Mouse (Mus musculus) liver, embryonic 15.5 days (tissue): Measurements from ENCODE around the gene Il6st. TPM values are rescaled to one million over a fixed set of nuclear protein-coding genes. Genes with fewer than 3 reads are reported as not detected.

Experiments
- ATAC-seq: fragments of 200-750 bp; cut with Nextera tagmentation; 2 replicates; pipeline ENCODE4 v1.8.0; 2017; ENCODE audit warnings: moderate number of reproducible peaks, mild to moderate bottlenecking, moderate library complexity; ENCODE audit not compliant: insufficient read depth
- H3K27ac ChIP-seq: fragments of 300-500 bp; sonication (generic); replicated peaks from 2 replicates; pipeline ENCODE4 v1.5.1; 2015; ENCODE audit warnings: mild to moderate bottlenecking, inconsistent platforms
- H3K27me3 ChIP-seq: fragments of 300-500 bp; sonication (generic); 2 replicates; pipeline ENCODE4 v1.6.1; 2015; ENCODE audit warnings: mild to moderate bottlenecking, inconsistent platforms
- H3K36me3 ChIP-seq: fragments of 300-500 bp; sonication (generic); replicated peaks from 2 replicates; pipeline ENCODE4 v1.6.1; 2015; ENCODE audit warnings: moderate library complexity, mild to moderate bottlenecking, inconsistent platforms
- H3K4me1 ChIP-seq: fragments of 300-500 bp; sonication (generic); replicated peaks from 2 replicates; pipeline ENCODE4 v1.6.1; 2015; ENCODE audit warnings: inconsistent platforms
- H3K4me2 ChIP-seq: fragments of 300-500 bp; sonication (generic); 2 replicates; pipeline ENCODE4 v1.6.1; 2015; ENCODE audit warnings: moderate library complexity, mild to moderate bottlenecking, inconsistent platforms
- H3K4me3 ChIP-seq: fragments of 300-500 bp; sonication (generic); replicated peaks from 2 replicates; pipeline ENCODE4 v1.5.1; 2015; ENCODE audit warnings: mild to moderate bottlenecking, inconsistent platforms
- H3K9ac ChIP-seq: fragments of 300-500 bp; sonication (generic); 2 replicates; pipeline ENCODE4 v1.6.1; 2015; ENCODE audit warnings: moderate library complexity, mild to moderate bottlenecking, inconsistent platforms
- H3K9me3 ChIP-seq: fragments of 300-500 bp; sonication (generic); replicated peaks from 2 replicates; pipeline ENCODE4 v1.6.1; 2016; ENCODE audit warnings: inconsistent platforms
- WGBS: fragments of 180-500 bp; shearing (Covaris S2); methylation state at CpG from one replicate; pipeline ENCODE4 v1.1.7; 2015; ENCODE audit warnings: mixed read lengths; ENCODE audit not compliant: insufficient replicate concordance; 5-methylcytosine and 5-hydroxymethylcytosine counted together
- polyA plus RNA-seq: library from polyadenylated mRNA; unstranded; fragments of >200 nt; fragmentation: Nextera tagmentation; extraction: Ambion mirVana; gene quantifications from 2 replicates; pipeline ENCODE4 v1.2.1, GENCODE M21; 2015

The Il6st gene
- polyA plus RNA-seq, 1 experiment from 2014 or later: 4.8 TPM

- Histone ChIP-seq H3K4me2 (no peak overlapping the region), H3K4me1 (no peaks in the 10 kb centered on the region), H3K9me3 (no peaks in the 10 kb centered on the region), H3K4me3 (no peak overlapping the region), H3K9ac (no peak overlapping the region), H3K27ac (no peak overlapping the region), H3K27me3 (no peaks in the 10 kb centered on the region), H3K36me3 (peaks cover 31% of the 10 kb centered on the region)
- no peak for ATAC-seq
- WGBS: 79% methylated on average over 5 of the region's 5 CpGs
These were observed 22.4 kb downstream of the Il6st start for GRCm38 (mm10) chr13:112486236-112486635.

- H3K9ac ChIP-seq: no peak overlapping the region
- ATAC-seq: no peak
- WGBS: 77% methylated on average over 5 of the region's 5 CpGs
These were observed 22.8 kb downstream of the Il6st start for GRCm38 (mm10) chr13:112486676-112487075.

GRCm38 (mm10) chr13:112490036-112490435 lies 26.2 kb downstream of the Il6st start:
- WGBS: 43% methylated on average over 3 of the region's 3 CpGs
- Histone ChIP-seq H3K36me3 (peaks cover 30% of the 10 kb centered on the region), H3K9me3 (no peaks in the 10 kb centered on the region), H3K9ac (no peak overlapping the region), H3K27me3 (no peaks in the 10 kb centered on the region), H3K4me3 (no peak overlapping the region), H3K4me2 (no peak overlapping the region), H3K4me1 (no peaks in the 10 kb centered on the region), H3K27ac (no peak overlapping the region)
- ATAC-seq: no peak

More at GRCm38 (mm10) chr13:112486676-112487075, 22.8 kb downstream of the Il6st start:
- Histone ChIP-seq H3K4me3 (no peak overlapping the region), H3K4me2 (no peak overlapping the region), H3K9me3 (no peaks in the 10 kb centered on the region), H3K36me3 (peaks cover 33% of the 10 kb centered on the region), H3K27me3 (no peaks in the 10 kb centered on the region), H3K27ac (no peak overlapping the region), H3K4me1 (no peaks in the 10 kb centered on the region)

GRCm38 (mm10) chr13:112491636-112492284 lies 27.9 kb downstream of the Il6st start:
- H3K4me2 ChIP-seq: no peak overlapping the region
- 77% methylated on average over 14 of the region's 14 CpGs for whole genome bisulfite sequencing
- H3K36me3 ChIP-seq: peaks cover 27% of the 10 kb centered on the region
- no peak overlapping the region for H3K4me3 ChIP-seq
- no peak overlapping the region for H3K9ac ChIP-seq
- no peaks in the 10 kb centered on the region for H3K27me3 ChIP-seq
- H3K9me3 ChIP-seq: no peaks in the 10 kb centered on the region
- no peak overlapping the region for H3K27ac ChIP-seq
- no peaks in the 10 kb centered on the region for H3K4me1 ChIP-seq
- no peak for ATAC-seq

- Histone ChIP-seq H3K27me3 (no peaks in the 10 kb centered on the region), H3K27ac (no peak overlapping the region), H3K9me3 (no peaks in the 10 kb centered on the region), H3K36me3 (peaks cover 26% of the 10 kb centered on the region; the same call in 1 of the 2 replicates), H3K4me3 (no peak overlapping the region), H3K4me1 (no peaks in the 10 kb centered on the region), H3K4me2 (no peak overlapping the region), H3K9ac (no peak overlapping the region)
- 37% methylated on average over 1 of the region's 1 CpGs for WGBS
- ATAC-seq: no peak
These were observed 28.4 kb downstream of the Il6st start for GRCm38 (mm10) chr13:112492285-112492678.

GRCm38 (mm10) chr13:112494590-112494989 lies 30.7 kb downstream of the Il6st start:
- peaks cover 26% of the 10 kb centered on the region for H3K36me3 ChIP-seq

GRCm38 (mm10) chr13:112500027-112500426 lies 36.2 kb downstream of the Il6st start:
- no peak overlapping the region for H3K27ac ChIP-seq
- H3K4me3 ChIP-seq: no peak overlapping the region
- no peaks in the 10 kb centered on the region for H3K9me3 ChIP-seq
- H3K27me3 ChIP-seq: no peaks in the 10 kb centered on the region
- H3K4me2 ChIP-seq: no peak overlapping the region
- no peak for ATAC-seq
- 60% methylated on average over 4 of the region's 4 CpGs for WGBS
- H3K4me1 ChIP-seq: no peaks in the 10 kb centered on the region
- H3K9ac ChIP-seq: no peak overlapping the region
- peaks cover 30% of the 10 kb centered on the region for H3K36me3 ChIP-seq

More at GRCm38 (mm10) chr13:112494590-112494989, 30.7 kb downstream of the Il6st start:
- ATAC-seq: no peak
- H3K27ac ChIP-seq: no peak overlapping the region
- H3K4me1 ChIP-seq: no peaks in the 10 kb centered on the region
- H3K4me2 ChIP-seq: no peak overlapping the region
- no peak overlapping the region for H3K9ac ChIP-seq
- WGBS: 83% methylated on average over 12 of the region's 12 CpGs
- no peaks in the 10 kb centered on the region for H3K27me3 ChIP-seq
- H3K4me3 ChIP-seq: no peak overlapping the region
- H3K9me3 ChIP-seq: no peaks in the 10 kb centered on the region

- WGBS: 71% methylated on average over 9 of the region's 9 CpGs
- no peak overlapping the region for H3K9ac ChIP-seq
- H3K27me3 ChIP-seq: no peaks in the 10 kb centered on the region
- no peaks in the 10 kb centered on the region for H3K9me3 ChIP-seq
- H3K4me2 ChIP-seq: no peak overlapping the region
- peaks cover 30% of the 10 kb centered on the region for H3K36me3 ChIP-seq
- no peak for ATAC-seq
- H3K4me3 ChIP-seq: no peak overlapping the region
- H3K27ac ChIP-seq: no peak overlapping the region
- H3K4me1 ChIP-seq: no peaks in the 10 kb centered on the region
These were observed 36.6 kb downstream of the Il6st start for GRCm38 (mm10) chr13:112500466-112500865.

GRCm38 (mm10) chr13:112503846-112504245 lies 40.0 kb downstream of the Il6st start:
- Histone ChIP-seq H3K36me3 (peaks cover 29% of the 10 kb centered on the region), H3K9ac (no peak overlapping the region), H3K4me2 (no peak overlapping the region), H3K27ac (no peak overlapping the region), H3K4me1 (no peaks in the 10 kb centered on the region), H3K27me3 (no peaks in the 10 kb centered on the region), H3K9me3 (no peaks in the 10 kb centered on the region), H3K4me3 (no peak overlapping the region)
- 82% methylated on average over 13 of the region's 13 CpGs for WGBS
- ATAC-seq: no peak

GRCm38 (mm10) chr13:112505436-112505835 lies 41.6 kb downstream of the Il6st start:
- 71% methylated on average over 6 of the region's 6 CpGs for WGBS
- no peaks in the 10 kb centered on the region for H3K4me1 ChIP-seq
- H3K36me3 ChIP-seq: peaks cover 29% of the 10 kb centered on the region
- no peak overlapping the region for H3K27ac ChIP-seq
- no peak overlapping the region for H3K9ac ChIP-seq
- H3K4me3 ChIP-seq: no peak overlapping the region
- no peaks in the 10 kb centered on the region for H3K27me3 ChIP-seq
- no peaks in the 10 kb centered on the region for H3K9me3 ChIP-seq
- no peak for ATAC-seq
- no peak overlapping the region for H3K4me2 ChIP-seq

- Histone ChIP-seq H3K27me3 (no peaks in the 10 kb centered on the region), H3K4me2 (no peak overlapping the region), H3K9ac (no peak overlapping the region), H3K27ac (no peak overlapping the region), H3K4me1 (no peaks in the 10 kb centered on the region), H3K9me3 (no peaks in the 10 kb centered on the region), H3K4me3 (no peak overlapping the region), H3K36me3 (peaks cover 23% of the 10 kb centered on the region)
- no peak for ATAC-seq
- 59% methylated on average over 13 of the region's 13 CpGs for WGBS
These were observed 42.9 kb downstream of the Il6st start for GRCm38 (mm10) chr13:112506766-112507165.

- no peaks in the 10 kb centered on the region for H3K4me1 ChIP-seq
- H3K9me3 ChIP-seq: no peaks in the 10 kb centered on the region
- no peak overlapping the region for H3K4me2 ChIP-seq
- no peak overlapping the region for H3K4me3 ChIP-seq
- no peak overlapping the region for H3K9ac ChIP-seq
- 70% methylated on average over 13 of the region's 13 CpGs for WGBS
- peaks cover 22% of the 10 kb centered on the region for H3K36me3 ChIP-seq
- no peak overlapping the region for H3K27ac ChIP-seq
- H3K27me3 ChIP-seq: no peaks in the 10 kb centered on the region
- ATAC-seq: no peak
These were observed 43.8 kb downstream of the Il6st start for GRCm38 (mm10) chr13:112507691-112508090.
